Mouse (Mus musculus) CD4-positive helper T cell, adult 2 months (primary cell): ENCODE data around the gene Asna1.

Experiments used
- DNase-seq: peaks from one replicate; pipeline ENCODE4 v3.0.0-alpha.2; 2012; ENCODE audit warnings: low read depth, missing footprints, low spot score

The Asna1 gene

GRCm38 (mm10) chr8:85025098-85025932, at the start of gene Asna1:
Gene Asna1, minus strand, starts transcription at chr8:85025281.
- DNase-seq = peak; percentile 96

- no peak for DNase-seq
These were observed 49.5 kb upstream of the Asna1 start for GRCm38 (mm10) chr8:85074617-85075016.

- no peak for DNase-seq
These were observed 49.1 kb upstream of the Asna1 start for GRCm38 (mm10) chr8:85074167-85074566.

GRCm38 (mm10) chr8:85073041-85073612, 48.0 kb upstream of the Asna1 start:
- DNase-seq = no peak

GRCm38 (mm10) chr8:85072364-85072929, 47.4 kb upstream of the Asna1 start:
- DNase-seq = no peak

GRCm38 (mm10) chr8:85071514-85072281, 46.6 kb upstream of the Asna1 start, which contains the start of gene Dhps:
Gene Dhps, plus strand, starts transcription at chr8:85071757.
- peak; percentile 92 for DNase-seq

GRCm38 (mm10) chr8:85071041-85071440, 46.0 kb upstream of the Asna1 start:
- no peak for DNase-seq

GRCm38 (mm10) chr8:85067982-85068381, 42.9 kb upstream of the Asna1 start, which contains the start of gene Gm5741:
Gene Gm5741, minus strand, starts transcription at chr8:85067982.
- no peak for DNase-seq

- DNase-seq = no peak
These were observed 42.1 kb upstream of the Asna1 start for GRCm38 (mm10) chr8:85067155-85067554.

GRCm38 (mm10) chr8:85065213-85065612, 40.1 kb upstream of the Asna1 start:
- DNase-seq = no peak

- no peak for DNase-seq
These were observed 37.5 kb upstream of the Asna1 start for GRCm38 (mm10) chr8:85062603-85063002.

- peak; percentile 93 for DNase-seq
These were observed 35.0 kb upstream of the Asna1 start, which contains the start of gene Fbxw9 for GRCm38 (mm10) chr8:85059879-85060616. Gene Fbxw9, plus strand, starts transcription at chr8:85060055.

GRCm38 (mm10) chr8:85057367-85057766, 32.3 kb upstream of the Asna1 start:
- no peak for DNase-seq

- DNase-seq = no peak
These were observed 18.5 kb upstream of the Asna1 start for GRCm38 (mm10) chr8:85043619-85044018.

GRCm38 (mm10) chr8:85037681-85038531, 12.8 kb upstream of the Asna1 start:
- peak; percentile 65 for DNase-seq

GRCm38 (mm10) chr8:85037366-85037680, 12.2 kb upstream of the Asna1 start:
- no peak for DNase-seq

- DNase-seq = peak; percentile 97
These were observed 11.8 kb upstream of the Asna1 start, which contains the start of gene Tnpo2 for GRCm38 (mm10) chr8:85036718-85037365. Gene Tnpo2, plus strand, starts transcription at chr8:85036915.

- DNase-seq = no peak
These were observed 11.3 kb upstream of the Asna1 start for GRCm38 (mm10) chr8:85036381-85036717.

- peak; percentile 65 for DNase-seq
These were observed 10.7 kb upstream of the Asna1 start for GRCm38 (mm10) chr8:85035728-85036310.
